Mouse (Mus musculus) adrenal gland, postnatal 10 days (tissue): ENCODE results near the gene Olfr322. TPM values are rescaled to one million over a fixed set of nuclear protein-coding genes. Genes with fewer than 3 reads are reported as not detected.

Experiments used
- total RNA-seq, 2 experiments: library from RNA; stranded (reverse); gene quantifications; 2 replicates each; pipeline ENCODE4 v1.2.3; 2021

Gene Olfr322
- total RNA-seq, 2 experiments from 2014 or later: not detected

Other genes with a start within 250 kb of the Olfr322 start
- not detected for gene 1810065E05Rik, start 237.7 kb upstream of the Olfr322 start, total RNA-seq
- not detected for gene Gm12253, start 226.2 kb upstream of the Olfr322 start, total RNA-seq
- gene Lypd9, start 205.9 kb upstream of the Olfr322 start, total RNA-seq: not detected
- not detected for gene Olfr30, start 196.5 kb upstream of the Olfr322 start, total RNA-seq
- not detected for gene Olfr332, start 166.2 kb upstream of the Olfr322 start, total RNA-seq
- gene Olfr331, start 156.2 kb upstream of the Olfr322 start, total RNA-seq: not detected
- not detected for gene Olfr330, start 123.9 kb upstream of the Olfr322 start, total RNA-seq
- not detected for gene Olfr329-ps, start 112.4 kb upstream of the Olfr322 start, total RNA-seq
- not detected for gene Olfr328, start 103.1 kb upstream of the Olfr322 start, total RNA-seq
- gene Olfr224, start 88.2 kb upstream of the Olfr322 start, total RNA-seq: not detected
- not detected for gene Olfr325, start 81.1 kb upstream of the Olfr322 start, total RNA-seq
- not detected for gene Olfr324, start 63.7 kb upstream of the Olfr322 start, total RNA-seq
- gene 2210407C18Rik, start 42.7 kb upstream of the Olfr322 start, total RNA-seq: not detected
- not detected for gene Olfr323, start 28.3 kb upstream of the Olfr322 start, total RNA-seq
- gene Trim58, start 18.3 kb upstream of the Olfr322 start, total RNA-seq: under 1 TPM; 0.36 to 1.00 TPM
- gene Olfr320, start 22.3 kb downstream of the Olfr322 start, total RNA-seq: not detected
- gene Olfr319, start 40.4 kb downstream of the Olfr322 start, total RNA-seq: not detected
- not detected for gene Olfr318, start 65.2 kb downstream of the Olfr322 start, total RNA-seq
- gene Olfr317, start 80.4 kb downstream of the Olfr322 start, total RNA-seq: not detected
- not detected for gene Olfr316, start 94.0 kb downstream of the Olfr322 start, total RNA-seq
- gene Olfr315, start 114.4 kb downstream of the Olfr322 start, total RNA-seq: not detected
- not detected for gene Olfr314, start 124.2 kb downstream of the Olfr322 start, total RNA-seq
- 1 to 10 TPM; 2.5 to 3.3 TPM for gene Fam183b, start 143.2 kb downstream of the Olfr322 start, total RNA-seq
- gene Olfr313, start 156.2 kb downstream of the Olfr322 start, total RNA-seq: not detected
- not detected for gene Olfr312, start 170.5 kb downstream of the Olfr322 start, total RNA-seq
- gene Olfr311, start 180.5 kb downstream of the Olfr322 start, total RNA-seq: not detected
- 1 to 10 TPM; 3.5 to 7.5 TPM for gene Gm12258, start 188.4 kb downstream of the Olfr322 start, total RNA-seq
- 1 to 10 TPM; 5.5 to 8.2 TPM for gene 2810021J22Rik, start 208.4 kb downstream of the Olfr322 start, total RNA-seq
- 1 to 10 TPM; 4.7 to 6.7 TPM for gene Zfp39, start 245.4 kb downstream of the Olfr322 start, total RNA-seq